Mouse (Mus musculus) intestine, embryonic 15.5 days (tissue): ENCODE data around the gene Tmprss12. TPM values are rescaled to one million over a fixed set of nuclear protein-coding genes. Genes with fewer than 3 reads are reported as not detected.

ENCODE experiments used
- ATAC-seq: fragments of 200-750 bp; cut with Nextera tagmentation; 2 replicates; pipeline ENCODE4 v1.8.0; 2017; ENCODE audit warnings: moderate TSS enrichment, moderate library complexity
- H3K27ac ChIP-seq: fragments of 300-500 bp; sonication (generic); 2 replicates; pipeline ENCODE4 v1.5.1; 2015; ENCODE audit warnings: mild to moderate bottlenecking, inconsistent platforms
- H3K27me3 ChIP-seq: fragments of 300-500 bp; sonication (generic); replicated peaks from 2 replicates; pipeline ENCODE4 v1.6.1; 2015; ENCODE audit warnings: inconsistent platforms
- H3K36me3 ChIP-seq: fragments of 300-500 bp; sonication (generic); 2 replicates; pipeline ENCODE4 v1.6.1; 2015; ENCODE audit warnings: inconsistent platforms
- H3K4me1 ChIP-seq: fragments of 300-500 bp; sonication (generic); replicated peaks from 2 replicates; pipeline ENCODE4 v1.6.1; 2015; ENCODE audit warnings: inconsistent platforms
- H3K4me2 ChIP-seq: fragments of 300-500 bp; sonication (generic); replicated peaks from 2 replicates; pipeline ENCODE4 v1.6.1; 2015; ENCODE audit warnings: mild to moderate bottlenecking, inconsistent platforms
- H3K4me3 ChIP-seq: fragments of 300-500 bp; sonication (generic); replicated peaks from 2 replicates; pipeline ENCODE4 v1.5.1; 2015; ENCODE audit warnings: inconsistent platforms
- H3K9ac ChIP-seq: fragments of 300-500 bp; sonication (generic); 2 replicates; pipeline ENCODE4 v1.6.1; 2015; ENCODE audit warnings: inconsistent platforms
- H3K9me3 ChIP-seq: fragments of 300-500 bp; sonication (generic); 2 replicates; pipeline ENCODE4 v1.6.1; 2016; ENCODE audit warnings: inconsistent platforms
- WGBS: fragments of 180-500 bp; shearing (Covaris S2); methylation state at CpG from one replicate; pipeline ENCODE4 v1.1.7; 2015; 5-methylcytosine and 5-hydroxymethylcytosine counted together
- polyA plus RNA-seq: library from polyadenylated mRNA; unstranded; fragments of >200 nt; fragmentation: Nextera tagmentation; extraction: Ambion mirVana; gene quantifications from 2 replicates; pipeline ENCODE4 v1.2.1, GENCODE M21; 2015

Gene Tmprss12
- polyA plus RNA-seq, result not detected in 2 replicates

- no peak for ATAC-seq
- WGBS, result 92% methylated on average over 20 of the region's 20 CpGs
Measured at GRCm38 (mm10) chr15:100280626-100281025, at the start of gene Tmprss12. TSS of gene Tmprss12 (plus strand) at chr15:100280837.

DNA sequence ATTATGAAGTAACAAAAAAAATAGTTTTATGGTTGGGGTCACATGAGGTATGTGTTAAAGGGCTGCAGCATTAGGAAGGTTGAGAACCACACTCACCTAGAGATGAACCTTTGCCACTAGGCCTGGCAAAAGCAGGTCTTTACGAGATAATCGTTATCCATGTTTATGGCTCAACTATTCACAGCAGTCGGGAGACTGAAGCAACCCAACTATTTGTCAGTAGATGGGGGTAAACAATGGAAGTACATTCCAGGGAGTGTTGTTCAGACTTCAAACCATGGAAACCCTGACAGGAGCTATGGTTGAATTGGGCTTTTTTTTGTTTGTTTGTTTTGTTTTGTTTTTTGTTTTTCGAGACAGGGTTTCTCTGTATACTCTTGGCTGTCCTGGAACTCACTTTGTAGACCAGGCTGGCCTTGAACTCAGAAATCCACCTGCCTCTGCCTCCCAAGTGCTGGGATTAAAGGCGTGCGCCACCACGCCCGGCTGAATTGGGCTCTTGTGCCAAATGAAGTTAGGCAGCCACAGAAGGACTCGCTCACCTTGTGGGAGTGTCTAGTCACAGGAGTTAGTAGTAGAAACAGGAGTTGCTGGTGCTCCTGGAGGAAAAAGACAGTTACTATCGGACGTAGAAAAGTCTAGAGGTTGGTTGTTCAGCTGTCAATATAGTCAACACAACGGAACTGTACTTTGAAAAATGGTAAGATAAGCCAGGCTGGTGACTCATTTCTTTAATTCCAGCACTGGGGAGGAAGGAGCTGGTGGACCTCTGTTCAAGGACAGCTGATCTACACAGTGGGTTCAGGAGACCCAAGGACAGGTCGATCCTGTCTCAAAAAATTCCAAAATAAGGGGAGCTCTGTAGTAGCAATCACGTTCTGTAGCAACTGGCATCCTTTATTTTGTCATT lies 48.8 kb upstream of the Tmprss12 start:
- WGBS, result 74% methylated on average over 14 of the region's 14 CpGs
- no peak for ATAC-seq
- no peak overlapping the region for H3K4me2 ChIP-seq
- H3K27ac ChIP-seq, result no peak overlapping the region
- H3K4me3 ChIP-seq, result no peak overlapping the region
- H3K9me3 ChIP-seq, result no peaks in the 10 kb centered on the region
- H3K9ac ChIP-seq, result no peak overlapping the region
- peaks cover 12% of the 10 kb centered on the region for H3K4me1 ChIP-seq
- no peaks in the 10 kb centered on the region for H3K27me3 ChIP-seq
- H3K36me3 ChIP-seq, result peaks cover 16% of the 10 kb centered on the region; the same call in 1 of the 2 replicates

More at GRCm38 (mm10) chr15:100280626-100281025, at the start of gene Tmprss12:
- Histone ChIP-seq H3K4me3 (no peak within 1 kb of the TSS), H3K4me2 (no peak within 1 kb of the TSS), H3K4me1 (no peaks in the 10 kb centered on the region), H3K9me3 (no peaks in the 10 kb centered on the region), H3K36me3 (no peaks in the 10 kb centered on the region), H3K27ac (no peak within 1 kb of the TSS), H3K27me3 (no peaks in the 10 kb centered on the region), H3K9ac (no peak within 1 kb of the TSS)

- Histone ChIP-seq H3K36me3 (peaks cover 17% of the 10 kb centered on the region; the same call in 1 of the 2 replicates), H3K4me2 (no peak overlapping the region), H3K27me3 (no peaks in the 10 kb centered on the region), H3K4me1 (peaks cover 3% of the 10 kb centered on the region; the same call in 1 of the 2 replicates), H3K9me3 (no peaks in the 10 kb centered on the region), H3K4me3 (no peak overlapping the region), H3K27ac (no peak overlapping the region), H3K9ac (no peak overlapping the region)
- no peak for ATAC-seq
- WGBS, result 86% methylated on average over 12 of the region's 12 CpGs
Measured at GRCm38 (mm10) chr15:100235208-100235965, 45.2 kb upstream of the Tmprss12 start.

- H3K9ac ChIP-seq, result no peak overlapping the region
- H3K4me1 ChIP-seq, result 0 out of 2 replicates have a peak, but pooled peaks cover 3% of the 10 kb centered on the region
- no peak overlapping the region for H3K4me2 ChIP-seq
- ATAC-seq, result no peak
- no peak overlapping the region for H3K4me3 ChIP-seq
- 90% methylated on average over 6 of the region's 6 CpGs for WGBS
- no peak overlapping the region for H3K27ac ChIP-seq
- peaks cover 25% of the 10 kb centered on the region; the same call in 1 of the 2 replicates for H3K36me3 ChIP-seq
- H3K9me3 ChIP-seq, result no peaks in the 10 kb centered on the region
- no peaks in the 10 kb centered on the region for H3K27me3 ChIP-seq
Measured at GRCm38 (mm10) chr15:100236952-100237351, 43.7 kb upstream of the Tmprss12 start.

DNA sequence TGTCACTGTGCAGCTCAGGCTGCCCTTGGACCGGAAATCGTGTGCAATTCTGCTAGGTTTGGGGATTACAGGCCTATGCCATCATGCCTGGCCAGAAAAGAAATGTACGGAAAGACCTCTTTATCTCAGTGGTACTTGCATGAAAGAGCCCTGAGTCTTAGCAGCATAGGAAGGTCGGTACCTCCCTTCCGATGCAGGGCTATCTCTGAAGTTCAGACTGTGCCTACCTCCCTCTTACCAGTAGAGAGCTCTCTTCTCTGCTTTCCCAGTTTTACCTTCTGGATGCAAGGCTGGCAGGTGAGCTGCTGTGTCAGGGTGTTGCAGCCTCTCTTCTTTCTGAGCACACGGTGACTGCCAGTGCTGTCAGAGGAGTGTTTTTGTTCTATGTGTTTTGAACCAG lies 38.9 kb upstream of the Tmprss12 start:
- Histone ChIP-seq H3K9ac (no peak overlapping the region), H3K36me3 (peaks cover 24% of the 10 kb centered on the region), H3K27ac (no peak overlapping the region), H3K4me3 (no peak overlapping the region), H3K4me1 (no peaks in the 10 kb centered on the region), H3K27me3 (no peaks in the 10 kb centered on the region), H3K4me2 (no peak overlapping the region), H3K9me3 (no peaks in the 10 kb centered on the region)
- ATAC-seq, result no peak
- WGBS, result 93% methylated on average over 6 of the region's 6 CpGs

DNA sequence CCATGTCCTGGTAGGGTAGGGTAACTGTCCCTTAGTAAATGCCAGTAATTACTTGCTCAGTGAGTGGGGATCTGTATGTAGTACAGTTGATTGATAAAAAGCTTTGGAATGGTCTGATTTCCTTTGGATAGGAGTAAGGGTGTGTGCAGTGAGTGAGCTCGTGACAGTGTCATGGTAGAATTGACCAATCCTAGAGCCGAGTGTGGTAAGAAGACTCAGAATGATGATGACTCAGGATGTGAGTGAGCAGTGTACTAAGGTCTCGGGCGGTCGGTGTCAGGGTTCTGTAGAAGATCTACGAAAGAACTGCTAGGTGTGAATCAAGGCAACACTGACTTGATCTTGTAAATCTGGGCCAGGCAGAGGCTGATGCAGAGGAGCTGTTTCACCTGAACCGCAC lies 34.7 kb upstream of the Tmprss12 start:
- no peaks in the 10 kb centered on the region for H3K9me3 ChIP-seq
- H3K4me2 ChIP-seq, result no peak overlapping the region
- ATAC-seq, result no peak
- H3K36me3 ChIP-seq, result peaks cover 42% of the 10 kb centered on the region
- H3K27ac ChIP-seq, result no peak overlapping the region
- 95% methylated on average over 7 of the region's 7 CpGs for WGBS
- H3K9ac ChIP-seq, result no peak overlapping the region
- no peak overlapping the region for H3K4me3 ChIP-seq
- H3K4me1 ChIP-seq, result no peaks in the 10 kb centered on the region
- no peaks in the 10 kb centered on the region for H3K27me3 ChIP-seq

DNA sequence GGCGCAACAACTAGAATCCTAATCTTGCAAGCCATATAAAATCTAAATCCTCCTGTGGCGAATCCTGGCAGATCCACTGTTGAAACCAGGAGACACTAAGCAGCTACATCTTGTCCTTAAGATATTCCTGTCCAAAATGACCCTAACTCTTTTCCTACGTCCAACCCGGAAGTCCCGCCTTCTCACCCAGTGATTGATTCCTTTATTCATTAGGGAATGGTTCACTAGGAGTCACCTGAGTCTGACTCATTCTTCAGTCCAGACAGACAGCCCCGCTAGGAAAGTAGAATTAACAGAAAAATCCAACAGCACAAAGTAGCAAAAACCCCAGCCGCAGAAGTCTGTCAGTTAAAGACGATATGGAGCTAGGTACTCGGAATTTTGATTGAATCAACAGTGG lies 33.3 kb upstream of the Tmprss12 start:
- ATAC-seq, result no peak
- Histone ChIP-seq H3K4me1 (no peaks in the 10 kb centered on the region), H3K27ac (no peak overlapping the region), H3K9ac (no peak overlapping the region), H3K4me3 (no peak overlapping the region), H3K9me3 (no peaks in the 10 kb centered on the region), H3K27me3 (no peaks in the 10 kb centered on the region), H3K36me3 (peaks cover 40% of the 10 kb centered on the region), H3K4me2 (no peak overlapping the region)
- 90% methylated on average over 9 of the region's 9 CpGs for WGBS

DNA sequence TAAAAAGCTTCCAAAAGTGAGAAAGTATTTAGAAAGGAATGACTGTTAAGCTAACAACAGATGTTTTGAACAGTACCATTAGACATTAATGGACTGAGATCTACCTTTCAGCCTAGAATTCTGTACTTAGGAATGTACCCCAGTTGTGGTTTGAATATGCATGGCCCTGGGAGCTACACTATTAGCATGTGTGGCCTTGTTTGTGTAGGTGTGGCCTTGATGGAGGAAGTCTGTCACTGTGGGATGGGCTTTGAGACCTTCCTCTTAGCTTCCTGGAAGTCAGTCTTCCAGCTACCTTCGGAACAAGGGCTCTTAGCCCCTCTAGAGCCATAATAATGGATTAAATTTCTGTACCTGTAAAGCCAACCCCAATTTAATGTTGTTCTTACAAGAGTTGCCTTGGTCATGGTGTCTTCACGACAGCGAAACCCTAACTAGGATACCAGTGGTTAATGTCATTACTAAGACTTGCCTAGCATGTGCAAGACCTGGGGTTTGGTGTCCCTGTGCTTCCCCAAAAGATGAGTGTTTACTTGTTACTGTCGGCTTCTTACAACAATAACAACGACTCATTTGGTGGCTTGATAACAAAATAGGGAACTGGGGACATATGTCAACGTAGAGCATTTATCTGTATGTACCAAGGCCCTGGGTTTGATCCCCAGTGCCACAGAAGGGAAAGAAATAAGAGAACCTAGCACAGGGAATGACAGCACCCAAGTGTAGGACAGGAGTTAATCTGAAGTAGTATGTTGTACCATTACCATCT lies 31.8 kb upstream of the Tmprss12 start:
- H3K4me2 ChIP-seq, result no peak overlapping the region
- no peak overlapping the region for H3K4me3 ChIP-seq
- no peaks in the 10 kb centered on the region for H3K27me3 ChIP-seq
- 93% methylated on average over 6 of the region's 6 CpGs for WGBS
- H3K27ac ChIP-seq, result no peak overlapping the region
- no peak for ATAC-seq
- peaks cover 46% of the 10 kb centered on the region for H3K36me3 ChIP-seq
- no peaks in the 10 kb centered on the region for H3K4me1 ChIP-seq
- no peak overlapping the region for H3K9ac ChIP-seq
- H3K9me3 ChIP-seq, result no peaks in the 10 kb centered on the region

GRCm38 (mm10) chr15:100251153-100251780 lies 29.4 kb upstream of the Tmprss12 start:
- Histone ChIP-seq H3K9ac (no peak overlapping the region), H3K4me3 (no peak overlapping the region), H3K27ac (no peak overlapping the region), H3K4me2 (no peak overlapping the region), H3K9me3 (no peaks in the 10 kb centered on the region), H3K36me3 (peaks cover 59% of the 10 kb centered on the region), H3K27me3 (no peaks in the 10 kb centered on the region), H3K4me1 (no peaks in the 10 kb centered on the region)
- 79% methylated on average over 6 of the region's 6 CpGs for WGBS
- ATAC-seq, result no peak

- Histone ChIP-seq H3K4me2 (no peak overlapping the region), H3K27ac (no peak overlapping the region), H3K9me3 (no peaks in the 10 kb centered on the region), H3K4me1 (no peaks in the 10 kb centered on the region), H3K36me3 (peaks cover 52% of the 10 kb centered on the region), H3K27me3 (no peaks in the 10 kb centered on the region), H3K9ac (no peak overlapping the region), H3K4me3 (no peak overlapping the region)
- WGBS, result 83% methylated on average over 6 of the region's 6 CpGs
- ATAC-seq, result no peak
Measured at GRCm38 (mm10) chr15:100256386-100256785, 24.3 kb upstream of the Tmprss12 start.

DNA sequence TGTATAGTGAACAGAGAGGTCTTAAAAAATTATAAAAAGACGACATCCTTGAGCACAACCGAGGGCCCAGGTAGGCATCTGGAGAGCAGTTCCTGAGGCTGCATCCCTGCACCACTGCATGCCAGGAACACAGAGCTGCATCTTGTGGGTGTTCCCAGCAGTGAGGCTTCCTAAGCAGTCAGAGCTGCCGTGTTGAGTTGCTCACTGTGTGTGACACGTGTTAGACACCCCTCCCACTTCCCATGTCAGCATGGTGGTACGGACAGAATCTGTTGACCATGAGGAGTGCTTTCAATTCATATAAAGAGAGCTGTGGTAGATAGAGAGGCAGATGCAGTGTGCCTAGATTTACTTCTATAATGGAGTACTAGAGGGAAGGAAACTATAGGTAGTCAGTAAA lies 23.3 kb upstream of the Tmprss12 start:
- no peak overlapping the region for H3K9ac ChIP-seq
- H3K4me2 ChIP-seq, result no peak overlapping the region
- H3K9me3 ChIP-seq, result no peaks in the 10 kb centered on the region
- no peak overlapping the region for H3K27ac ChIP-seq
- no peak for ATAC-seq
- peaks cover 54% of the 10 kb centered on the region for H3K36me3 ChIP-seq
- H3K27me3 ChIP-seq, result no peaks in the 10 kb centered on the region
- H3K4me3 ChIP-seq, result no peak overlapping the region
- H3K4me1 ChIP-seq, result no peaks in the 10 kb centered on the region
- WGBS, result 86% methylated on average over 5 of the region's 5 CpGs
